In genomic region chr10:43155046-43155560, GRCm38 (mm10) we compare ENCODE assay signal across 8 mouse cellular contexts. TPM values are rescaled to one million over a fixed set of nuclear protein-coding genes. Genes with fewer than 3 reads are reported as not detected.
DNase-seq lines count a peak whose midpoint lies in the region; ATAC-seq and TF ChIP-seq lines count a peak whose summit lies in the region.

No protein-coding gene starts in this region.

- TF ChIP-seq EP300 in liver, postnatal 0 days (IDR thresholded peaks at IDR 0.05; ENCODE audit: low read depth) = no peak

- peaks cover 27% of the 10 kb centered on the region for H3K4me1 ChIP-seq in embryonic facial prominence, embryonic 13.5 days
- H3K4me1 ChIP-seq in heart, embryonic 11.5 days (ENCODE audit: control insufficient read depth, insufficient read depth, low read length) = peaks cover 21% of the 10 kb centered on the region
- no peaks in the 10 kb centered on the region for H3K4me1 ChIP-seq in kidney, adult 2 months (ENCODE audit: control insufficient read depth, insufficient read depth, low read length)
- H3K4me1 ChIP-seq in liver, postnatal 0 days (ENCODE audit: insufficient read depth) = no peaks in the 10 kb centered on the region
- peaks cover 11% of the 10 kb centered on the region for H3K4me1 ChIP-seq in olfactory bulb, adult 2 months (ENCODE audit: control insufficient read depth, insufficient read depth, low read length)

- no peak for ATAC-seq in frontal cortex, adult (ENCODE audit: low TSS enrichment)
- ATAC-seq in embryonic facial prominence, embryonic 13.5 days (ENCODE audit: insufficient number of reproducible peaks, insufficient read depth, low FRiP score, low TSS enrichment, low read depth) = no peak
- ATAC-seq in heart, embryonic 11.5 days (replicated peaks; ENCODE audit: insufficient number of reproducible peaks, low FRiP score, low TSS enrichment) = no peak; the same call in 1 of the 2 replicates
- ATAC-seq in liver, postnatal 0 days = no peak

- no peak for TF ChIP-seq CTCF in kidney, adult 2 months (conservative IDR thresholded peaks at IDR 0.05; ENCODE audit: insufficient read depth, insufficient read length, low read depth, low read length)
- TF ChIP-seq CTCF in liver, postnatal 0 days (IDR thresholded peaks at IDR 0.05; ENCODE audit: low read depth) = no peak
- no peak for TF ChIP-seq CTCF in olfactory bulb, adult 2 months (IDR thresholded peaks at IDR 0.05; ENCODE audit: insufficient read depth, low read depth, low read length)

- no peak overlapping the region for H3K4me3 ChIP-seq in embryonic facial prominence, embryonic 13.5 days
- no peak overlapping the region for H3K4me3 ChIP-seq in heart, embryonic 11.5 days (ENCODE audit: low read depth, low read length)
- H3K4me3 ChIP-seq in kidney, adult 2 months (ENCODE audit: insufficient read depth, low read depth, low read length) = no peak overlapping the region
- H3K4me3 ChIP-seq in liver, postnatal 0 days (ENCODE audit: low read depth, low read length) = no peak overlapping the region
- H3K4me3 ChIP-seq in olfactory bulb, adult 2 months (ENCODE audit: insufficient read depth, low read depth, low read length) = no peak overlapping the region

- DNase-seq in frontal cortex, postnatal 10 days (ENCODE audit: low spot score in 2 of 2) = peak; percentile 54 to 60
- peak; percentile 59 for DNase-seq in kidney, adult 2 months
- peak; percentile 29 for DNase-seq in liver, postnatal 0 days
- DNase-seq in thymus, adult 18-20 months = no peak

- WGBS in embryonic facial prominence, embryonic 13.5 days = 26% methylated on average over 12 of the region's 12 CpGs
- WGBS in heart, embryonic 11.5 days (ENCODE audit: insufficient replicate concordance) = 29% methylated on average over 12 of the region's 12 CpGs
- 36% methylated on average over 12 of the region's 12 CpGs for WGBS in kidney, adult 2 months
- 47% methylated on average over 12 of the region's 12 CpGs for whole genome bisulfite sequencing in liver, postnatal 0 days (ENCODE audit: insufficient replicate concordance)
- 8% methylated on average over 12 of the region's 12 CpGs for WGBS in olfactory bulb, adult 2 months

- H3K36me3 ChIP-seq in embryonic facial prominence, embryonic 13.5 days = peaks cover 5% of the 10 kb centered on the region; the same call in 1 of the 2 replicates
- H3K36me3 ChIP-seq in heart, embryonic 11.5 days (ENCODE audit: control insufficient read depth, insufficient read depth, low read length) = no peaks in the 10 kb centered on the region
- no peaks in the 10 kb centered on the region for H3K36me3 ChIP-seq in kidney, adult 2 months (ENCODE audit: control insufficient read depth, insufficient read depth, low read length)
- no peaks in the 10 kb centered on the region for H3K36me3 ChIP-seq in liver, postnatal 0 days (replicated peaks; ENCODE audit: insufficient read depth, low read length)

- peak overlapping the region; percentile 24; the same call in 1 of the 2 replicates for H3K4me2 ChIP-seq in embryonic facial prominence, embryonic 13.5 days
- peak overlapping the region; percentile 27; the same call in 1 of the 2 replicates for H3K4me2 ChIP-seq in heart, embryonic 11.5 days
- no peak overlapping the region for H3K4me2 ChIP-seq in liver, postnatal 0 days (ENCODE audit: low read depth, low read length)

- no peak overlapping the region; the same call in 1 of the 2 replicates for H3K27ac ChIP-seq in embryonic facial prominence, embryonic 13.5 days
- peak overlapping the region; percentile 46 for H3K27ac ChIP-seq in heart, embryonic 11.5 days (ENCODE audit: low read depth, low read length)
- H3K27ac ChIP-seq in kidney, adult 2 months (ENCODE audit: insufficient read depth, low read depth, low read length) = no peak overlapping the region
- H3K27ac ChIP-seq in liver, postnatal 0 days (ENCODE audit: low read depth) = no peak overlapping the region
- peak overlapping the region; percentile 75 for H3K27ac ChIP-seq in olfactory bulb, adult 2 months (ENCODE audit: insufficient read depth, low read depth, low read length)

- 0 out of 2 replicates have a peak overlapping the region, but pooled peaks have one; percentile 16 for H3K9ac ChIP-seq in embryonic facial prominence, embryonic 13.5 days
- H3K9ac ChIP-seq in heart, embryonic 11.5 days (ENCODE audit: low read depth, low read length) = no peak overlapping the region
- no peak overlapping the region for H3K9ac ChIP-seq in liver, postnatal 0 days (replicated peaks)

- no peaks in the 10 kb centered on the region for H3K27me3 ChIP-seq in embryonic facial prominence, embryonic 13.5 days
- no peaks in the 10 kb centered on the region for H3K27me3 ChIP-seq in heart, embryonic 11.5 days (ENCODE audit: control insufficient read depth, insufficient read depth, low read length)
- no peaks in the 10 kb centered on the region for H3K27me3 ChIP-seq in kidney, adult 2 months (replicated peaks; ENCODE audit: control insufficient read depth, insufficient read depth, low read length)
- H3K27me3 ChIP-seq in liver, postnatal 0 days (ENCODE audit: insufficient read depth, low read length) = no peaks in the 10 kb centered on the region

- H3K9me3 ChIP-seq in embryonic facial prominence, embryonic 13.5 days = no peaks in the 10 kb centered on the region
- H3K9me3 ChIP-seq in heart, embryonic 11.5 days (replicated peaks; ENCODE audit: control insufficient read depth, low read length) = no peaks in the 10 kb centered on the region
- H3K9me3 ChIP-seq in liver, postnatal 0 days (ENCODE audit: low read length) = no peaks in the 10 kb centered on the region

- TF ChIP-seq POLR2A in kidney, adult 2 months (IDR thresholded peaks at IDR 0.05; ENCODE audit: low read depth, low read length) = no peak
- TF ChIP-seq POLR2A in olfactory bulb, adult 2 months (IDR thresholded peaks at IDR 0.05; ENCODE audit: insufficient read depth, low read depth, low read length) = no peak

RNA-seq across cellular contexts. Expression of gene Sobp, which starts 19.2 kb away (rescaled TPM):
- polyA plus RNA-seq in embryonic facial prominence, embryonic 13.5 days (2015; fragmentation: Nextera tagmentation; extraction: Ambion mirVana) = 5.4 and 5.6 TPM in 2 replicates
- 1.9 and 2.4 TPM in 2 replicates for polyA plus RNA-seq in heart, embryonic 11.5 days (2014; fragmentation: Nextera tagmentation; extraction: Ambion mirVana)
- polyA plus RNA-seq in kidney, adult 2 months (2012; rRNA removed) = 0.30 and 0.33 TPM in 2 replicates
- polyA plus RNA-seq in liver, postnatal 0 days (2015; fragmentation: Nextera tagmentation; extraction: Ambion mirVana) = 0.02 TPM in 2 replicates
- not detected in 2 replicates for polyA plus RNA-seq in olfactory bulb, adult 2 months (2012; ENCODE audit: insufficient read depth, insufficient read length, low replicate concordance, missing spikeins)

RNA-seq across cellular contexts. Expression of gene 9030612E09Rik, which starts 19.4 kb away (rescaled TPM):
- 2.3 and 2.4 TPM in 2 replicates for polyA plus RNA-seq in embryonic facial prominence, embryonic 13.5 days (2015; fragmentation: Nextera tagmentation; extraction: Ambion mirVana)
- polyA plus RNA-seq in heart, embryonic 11.5 days (2014; fragmentation: Nextera tagmentation; extraction: Ambion mirVana) = 0.36 and 0.42 TPM in 2 replicates
- 0.12 and 0.14 TPM in 2 replicates for polyA plus RNA-seq in kidney, adult 2 months (2012; rRNA removed)
- polyA plus RNA-seq in liver, postnatal 0 days (2015; fragmentation: Nextera tagmentation; extraction: Ambion mirVana) = not detected in 2 replicates
- polyA plus RNA-seq in olfactory bulb, adult 2 months (2012; ENCODE audit: insufficient read depth, insufficient read length, low replicate concordance, missing spikeins) = not detected in 2 replicates

Comparison
In these comparisons a context has a peak if more than half of its experiments do, and no peak if none do; other contexts are left out.
1. DNase-seq: peak in frontal cortex, postnatal 10 days (2 of 2), kidney, adult 2 months (single experiment) and liver, postnatal 0 days (single experiment); none in thymus, adult 18-20 months (0 of 2).
2. H3K27ac ChIP-seq: peak in heart, embryonic 11.5 days (single experiment) and olfactory bulb, adult 2 months (single experiment); none in embryonic facial prominence, embryonic 13.5 days (single experiment), kidney, adult 2 months (single experiment) and liver, postnatal 0 days (single experiment).